Mouse (Mus musculus) megakaryocyte-erythroid progenitor cell, adult 5-6 weeks (primary cell): ENCODE data around the gene Dhdh. TPM values are rescaled to one million over a fixed set of nuclear protein-coding genes. Genes with fewer than 3 reads are reported as not detected.

ENCODE experiments used
- ATAC-seq: replicated peaks from 2 replicates; pipeline ENCODE4 v1.8.0; 2016; ENCODE audit warnings: mild to moderate bottlenecking, inconsistent platforms; ENCODE audit not compliant: severe bottlenecking, poor library complexity, low FRiP score, low TSS enrichment
- total RNA-seq, 2 experiments: library from RNA; stranded (forward) in 1 of 2; stranded (reverse) in 1 of 2; fragments of 200-1000, 215-1000 nt in 1 of 2; fragments of >200 nt in 1 of 2; fragmentation: Nextera tagmentation in 1 of 2; gene quantifications; 2 replicates each; pipeline ENCODE4 v1.2.3; 2014 to 2017

Gene Dhdh
- total RNA-seq, 2 experiments from 2014 or later: 1.8 to 2.5 TPM

GRCm38 (mm10) chr7:45426556-45426955 lies 62.0 kb downstream of the Dhdh start:
- no peak for ATAC-seq

DNA sequence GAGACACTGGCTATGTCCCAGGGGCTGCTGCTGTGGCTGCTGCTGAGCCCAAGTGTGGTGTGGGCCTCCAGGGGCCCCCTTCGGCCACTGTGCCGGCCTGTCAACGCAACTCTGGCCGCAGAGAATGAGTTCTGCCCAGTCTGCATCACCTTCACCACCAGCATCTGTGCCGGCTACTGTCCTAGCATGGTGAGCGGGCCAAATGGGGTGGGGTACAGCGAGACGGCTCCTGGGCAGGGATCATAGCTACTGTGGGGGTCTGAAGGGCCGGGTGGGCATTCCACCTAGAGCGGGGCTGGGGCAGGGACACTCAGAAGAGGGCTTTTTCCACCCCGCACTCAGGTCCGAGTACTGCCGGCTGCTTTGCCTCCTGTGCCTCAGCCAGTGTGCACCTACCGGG lies 67.4 kb downstream of the Dhdh start:
- ATAC-seq: no peak

Other genes starting within 250 kb of the Dhdh start
Only the 30 nearest of the 36 such genes appear.
- not detected in 2 replicates for gene Slc6a21, start 211.3 kb downstream of the Dhdh start, total RNA-seq (2014; fragmentation: Nextera tagmentation)
- not detected in 2 replicates for gene Slc6a21, start 211.3 kb downstream of the Dhdh start, total RNA-seq (2017)
- 0.22 and 0.54 TPM in 2 replicates for gene Trpm4, start 155.0 kb downstream of the Dhdh start, total RNA-seq (2014; fragmentation: Nextera tagmentation)
- 0.11 TPM in 1 of 2 replicates, not detected in the other for gene Trpm4, start 155.0 kb downstream of the Dhdh start, total RNA-seq (2017)
- gene Hrc, start 153.5 kb downstream of the Dhdh start, total RNA-seq (2014; fragmentation: Nextera tagmentation): not detected in 2 replicates
- gene Hrc, start 153.5 kb downstream of the Dhdh start, total RNA-seq (2017): not detected in 2 replicates
- 0.42 TPM in 1 of 2 replicates, not detected in the other for gene Ppfia3, start 121.8 kb downstream of the Dhdh start, total RNA-seq (2014; fragmentation: Nextera tagmentation)
- 0.80 TPM in 1 of 2 replicates, not detected in the other for gene Ppfia3, start 121.8 kb downstream of the Dhdh start, total RNA-seq (2017)
- 2.4 and 2.6 TPM in 2 replicates for gene Lin7b, start 118.2 kb downstream of the Dhdh start, total RNA-seq (2014; fragmentation: Nextera tagmentation)
- not detected in 2 replicates for gene Lin7b, start 118.2 kb downstream of the Dhdh start, total RNA-seq (2017)
- 350 and 415 TPM in 2 replicates for gene Snrnp70, start 93.1 kb downstream of the Dhdh start, total RNA-seq (2014; fragmentation: Nextera tagmentation)
- 478 and 585 TPM in 2 replicates for gene Snrnp70, start 93.1 kb downstream of the Dhdh start, total RNA-seq (2017)
- not detected in 2 replicates for gene Kcna7, start 83.2 kb downstream of the Dhdh start, total RNA-seq (2014; fragmentation: Nextera tagmentation)
- not detected in 2 replicates for gene Kcna7, start 83.2 kb downstream of the Dhdh start, total RNA-seq (2017)
- not detected in 2 replicates for gene Ntf5, start 75.1 kb downstream of the Dhdh start, total RNA-seq (2014; fragmentation: Nextera tagmentation)
- gene Ntf5, start 75.1 kb downstream of the Dhdh start, total RNA-seq (2017): not detected in 2 replicates
- gene Lhb, start 68.0 kb downstream of the Dhdh start, total RNA-seq (2014; fragmentation: Nextera tagmentation): not detected in 2 replicates
- gene Lhb, start 68.0 kb downstream of the Dhdh start, total RNA-seq (2017): not detected in 2 replicates
- gene Gys1, start 54.0 kb downstream of the Dhdh start, total RNA-seq (2014; fragmentation: Nextera tagmentation): 5.9 and 6.2 TPM in 2 replicates
- gene Gys1, start 54.0 kb downstream of the Dhdh start, total RNA-seq (2017): 3.4 and 4.6 TPM in 2 replicates
- gene Ruvbl2, start 50.7 kb downstream of the Dhdh start, total RNA-seq (2014; fragmentation: Nextera tagmentation): 171 and 179 TPM in 2 replicates
- gene Ruvbl2, start 50.7 kb downstream of the Dhdh start, total RNA-seq (2017): 185 and 236 TPM in 2 replicates
- 1,148 and 1,512 TPM in 2 replicates for gene Ftl1, start 28.9 kb downstream of the Dhdh start, total RNA-seq (2014; fragmentation: Nextera tagmentation)
- gene Ftl1, start 28.9 kb downstream of the Dhdh start, total RNA-seq (2017): 490 and 578 TPM in 2 replicates
- gene Bax, start 21.9 kb downstream of the Dhdh start, total RNA-seq (2014; fragmentation: Nextera tagmentation): 60.7 and 75.9 TPM in 2 replicates
- gene Bax, start 21.9 kb downstream of the Dhdh start, total RNA-seq (2017): 38.8 and 40.8 TPM in 2 replicates
- gene Tulp2, start 6.9 kb downstream of the Dhdh start, total RNA-seq (2014; fragmentation: Nextera tagmentation): 0.42 TPM in 1 of 2 replicates, not detected in the other
- gene Tulp2, start 6.9 kb downstream of the Dhdh start, total RNA-seq (2017): 0.19 TPM in 1 of 2 replicates, not detected in the other
- not detected in 2 replicates for gene Gm45808, start 2.0 kb downstream of the Dhdh start, total RNA-seq (2014; fragmentation: Nextera tagmentation)
- not detected in 2 replicates for gene Gm45808, start 2.0 kb downstream of the Dhdh start, total RNA-seq (2017)
- 100 and 140 TPM in 2 replicates for gene Nucb1, start 21.6 kb upstream of the Dhdh start, total RNA-seq (2014; fragmentation: Nextera tagmentation)
- gene Nucb1, start 21.6 kb upstream of the Dhdh start, total RNA-seq (2017): 285 and 323 TPM in 2 replicates
- gene Ppp1r15a, start 37.5 kb upstream of the Dhdh start, total RNA-seq (2014; fragmentation: Nextera tagmentation): 35.5 and 79.3 TPM in 2 replicates
- 161 and 186 TPM in 2 replicates for gene Ppp1r15a, start 37.5 kb upstream of the Dhdh start, total RNA-seq (2017)
- 0.27 TPM in 1 of 2 replicates, not detected in the other for gene Plekha4, start 37.5 kb upstream of the Dhdh start, total RNA-seq (2014; fragmentation: Nextera tagmentation)
- not detected in 2 replicates for gene Plekha4, start 37.5 kb upstream of the Dhdh start, total RNA-seq (2017)
- gene Hsd17b14, start 66.1 kb upstream of the Dhdh start, total RNA-seq (2014; fragmentation: Nextera tagmentation): not detected in 2 replicates
- gene Hsd17b14, start 66.1 kb upstream of the Dhdh start, total RNA-seq (2017): not detected in 2 replicates
- 81.0 and 92.5 TPM in 2 replicates for gene Bcat2, start 81.3 kb upstream of the Dhdh start, total RNA-seq (2014; fragmentation: Nextera tagmentation)
- gene Bcat2, start 81.3 kb upstream of the Dhdh start, total RNA-seq (2017): 23.3 and 50.0 TPM in 2 replicates
- gene Fgf21, start 126.7 kb upstream of the Dhdh start, total RNA-seq (2014; fragmentation: Nextera tagmentation): not detected in 2 replicates
- gene Fgf21, start 126.7 kb upstream of the Dhdh start, total RNA-seq (2017): not detected in 2 replicates
- not detected in 2 replicates for gene Fut1, start 128.5 kb upstream of the Dhdh start, total RNA-seq (2014; fragmentation: Nextera tagmentation)
- not detected in 2 replicates for gene Fut1, start 128.5 kb upstream of the Dhdh start, total RNA-seq (2017)
- not detected in 2 replicates for gene Izumo1, start 133.0 kb upstream of the Dhdh start, total RNA-seq (2014; fragmentation: Nextera tagmentation)
- not detected in 2 replicates for gene Izumo1, start 133.0 kb upstream of the Dhdh start, total RNA-seq (2017)
- gene Rasip1, start 138.7 kb upstream of the Dhdh start, total RNA-seq (2014; fragmentation: Nextera tagmentation): not detected in 2 replicates
- gene Rasip1, start 138.7 kb upstream of the Dhdh start, total RNA-seq (2017): not detected in 2 replicates
- gene Mamstr, start 151.2 kb upstream of the Dhdh start, total RNA-seq (2014; fragmentation: Nextera tagmentation): not detected in 2 replicates
- not detected in 2 replicates for gene Mamstr, start 151.2 kb upstream of the Dhdh start, total RNA-seq (2017)
- gene Fut2, start 177.6 kb upstream of the Dhdh start, total RNA-seq (2014; fragmentation: Nextera tagmentation): not detected in 2 replicates
- not detected in 2 replicates for gene Fut2, start 177.6 kb upstream of the Dhdh start, total RNA-seq (2017)
- gene Ntn5, start 195.2 kb upstream of the Dhdh start, total RNA-seq (2014; fragmentation: Nextera tagmentation): not detected in 2 replicates
- not detected in 2 replicates for gene Ntn5, start 195.2 kb upstream of the Dhdh start, total RNA-seq (2017)
- not detected in 2 replicates for gene Sec1, start 205.6 kb upstream of the Dhdh start, total RNA-seq (2014; fragmentation: Nextera tagmentation)
- gene Sec1, start 205.6 kb upstream of the Dhdh start, total RNA-seq (2017): not detected in 2 replicates
- not detected in 2 replicates for gene Car11, start 211.0 kb upstream of the Dhdh start, total RNA-seq (2014; fragmentation: Nextera tagmentation)
- not detected in 2 replicates for gene Car11, start 211.0 kb upstream of the Dhdh start, total RNA-seq (2017)
- 7.1 and 9.1 TPM in 2 replicates for gene Dbp, start 216.3 kb upstream of the Dhdh start, total RNA-seq (2014; fragmentation: Nextera tagmentation)
- gene Dbp, start 216.3 kb upstream of the Dhdh start, total RNA-seq (2017): 5.6 and 6.2 TPM in 2 replicates